Mouse (Mus musculus): ENCODE results near the gene Chn2. TPM values are rescaled to one million over a fixed set of nuclear protein-coding genes. Genes with fewer than 3 reads are reported as not detected.

The Chn2 gene
- polyA plus RNA-seq, 1 experiment from 2014 or later: 26.0 TPM

DNA sequence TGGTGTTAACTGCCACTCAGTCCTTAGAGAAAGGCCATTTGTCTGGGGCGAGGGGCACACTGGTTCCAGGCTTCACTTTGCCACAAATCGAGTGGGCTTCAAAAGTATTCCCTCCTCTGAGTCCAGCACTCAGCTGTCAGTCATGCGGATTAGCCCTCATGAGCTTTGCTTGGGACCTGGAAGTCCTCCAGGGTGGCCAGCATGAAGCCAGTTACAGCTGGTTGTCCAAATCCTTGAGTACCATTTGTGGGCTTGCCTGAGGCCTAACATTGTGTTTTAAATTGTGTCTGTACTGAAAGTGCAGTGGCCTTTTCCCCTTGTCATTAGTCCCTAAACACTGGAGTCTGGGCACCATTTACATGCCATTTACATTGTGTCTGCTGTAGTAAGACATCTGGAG, 101.8 kb downstream of the Chn2 start:
- Histone ChIP-seq H3K4me2 (no peak overlapping the region), H3K9me3 (ENCODE audit: control insufficient read depth, low read length) (no peaks in the 10 kb centered on the region), H3K4me1 (ENCODE audit: control insufficient read depth, insufficient read depth, low read length) (no peaks in the 10 kb centered on the region), H3K36me3 (ENCODE audit: control insufficient read depth, insufficient read depth, low read length) (no peaks in the 10 kb centered on the region), H3K27me3 (ENCODE audit: control insufficient read depth, insufficient read depth, low read length) (no peaks in the 10 kb centered on the region), H3K9ac (ENCODE audit: low read length) (no peak overlapping the region), H3K4me3 (ENCODE audit: low read depth, low read length) (no peak overlapping the region), H3K27ac (ENCODE audit: low read depth, low read length) (no peak overlapping the region)
- ATAC-seq (ENCODE audit: low FRiP score) (no peak), DNase-seq (ENCODE audit: low spot score, missing footprints) (no peak)
- WGBS: 74% methylated on average over 3 of the region's 3 CpGs

- ATAC-seq (ENCODE audit: low FRiP score) (no peak), DNase-seq (ENCODE audit: low spot score, missing footprints) (no peak)
- Histone ChIP-seq H3K4me2 (no peak overlapping the region), H3K9ac (ENCODE audit: low read length) (no peak overlapping the region), H3K4me3 (ENCODE audit: low read depth, low read length) (no peak overlapping the region), H3K36me3 (ENCODE audit: control insufficient read depth, insufficient read depth, low read length) (no peaks in the 10 kb centered on the region), H3K27me3 (ENCODE audit: control insufficient read depth, insufficient read depth, low read length) (no peaks in the 10 kb centered on the region), H3K27ac (ENCODE audit: low read depth, low read length) (no peak overlapping the region), H3K4me1 (ENCODE audit: control insufficient read depth, insufficient read depth, low read length) (no peaks in the 10 kb centered on the region), H3K9me3 (ENCODE audit: control insufficient read depth, low read length) (no peaks in the 10 kb centered on the region)
- 85% methylated on average over 11 of the region's 11 CpGs for WGBS
These were observed 103.7 kb downstream of the Chn2 start for GRCm38 (mm10) chr6:54142848-54143651.

GRCm38 (mm10) chr6:54143652-54143960, 104.3 kb downstream of the Chn2 start:
- H3K27me3 ChIP-seq (ENCODE audit: control insufficient read depth, insufficient read depth, low read length): no peaks in the 10 kb centered on the region
- H3K4me2 ChIP-seq: no peak overlapping the region
- ATAC-seq (ENCODE audit: low FRiP score) (no peak), DNase-seq (ENCODE audit: low spot score, missing footprints) (no peak)
- H3K9ac ChIP-seq (ENCODE audit: low read length): no peak overlapping the region
- no peaks in the 10 kb centered on the region for H3K9me3 ChIP-seq (ENCODE audit: control insufficient read depth, low read length)
- no peak overlapping the region for H3K4me3 ChIP-seq (ENCODE audit: low read depth, low read length)
- 81% methylated on average over 2 of the region's 2 CpGs for WGBS
- H3K36me3 ChIP-seq (ENCODE audit: control insufficient read depth, insufficient read depth, low read length): no peaks in the 10 kb centered on the region
- no peak overlapping the region for H3K27ac ChIP-seq (ENCODE audit: low read depth, low read length)
- H3K4me1 ChIP-seq (ENCODE audit: control insufficient read depth, insufficient read depth, low read length): no peaks in the 10 kb centered on the region

DNA sequence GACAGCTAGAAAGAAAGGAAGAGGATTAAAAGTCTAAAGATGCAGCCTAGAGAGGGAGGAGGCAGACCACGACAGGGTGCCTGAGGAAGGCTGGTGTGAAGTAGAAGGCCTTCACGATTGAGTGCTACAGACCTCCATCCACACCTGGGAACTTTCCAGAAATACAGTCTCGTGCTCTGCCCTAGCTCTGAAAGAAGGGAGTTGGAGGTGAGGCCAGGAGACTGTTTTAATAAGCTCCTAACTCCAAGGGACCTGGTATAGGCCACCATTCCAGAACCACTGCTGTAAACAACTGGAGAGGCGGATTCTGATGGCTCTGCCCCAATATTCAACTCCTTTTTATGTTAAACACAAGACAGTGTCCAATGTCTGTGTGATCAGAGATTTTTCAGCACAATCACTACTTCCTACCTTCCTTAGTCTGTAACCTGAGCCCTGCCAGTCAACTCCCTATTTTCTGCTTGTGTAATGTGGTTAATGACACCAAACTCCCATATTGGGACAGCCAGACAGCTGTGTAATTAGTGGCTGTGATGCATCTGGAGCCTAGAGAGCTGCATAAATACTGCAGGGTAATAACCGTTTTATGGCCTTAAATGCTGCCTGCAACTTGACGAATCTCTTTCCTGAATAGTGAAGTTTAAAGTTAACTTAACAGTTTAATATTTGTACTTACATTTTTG, 109.6 kb downstream of the Chn2 start:
- H3K4me1 ChIP-seq (ENCODE audit: control insufficient read depth, insufficient read depth, low read length): no peaks in the 10 kb centered on the region

GRCm38 (mm10) chr6:54150821-54151220, 111.5 kb downstream of the Chn2 start:
- 89% methylated on average over 5 of the region's 5 CpGs for WGBS
- Histone ChIP-seq H3K36me3 (ENCODE audit: control insufficient read depth, insufficient read depth, low read length) (no peaks in the 10 kb centered on the region), H3K4me3 (ENCODE audit: low read depth, low read length) (no peak overlapping the region), H3K4me1 (ENCODE audit: control insufficient read depth, insufficient read depth, low read length) (no peaks in the 10 kb centered on the region; the same call in 1 of the 2 replicates), H3K4me2 (no peak overlapping the region), H3K27ac (ENCODE audit: low read depth, low read length) (no peak overlapping the region), H3K27me3 (ENCODE audit: control insufficient read depth, insufficient read depth, low read length) (no peaks in the 10 kb centered on the region), H3K9me3 (ENCODE audit: control insufficient read depth, low read length) (no peaks in the 10 kb centered on the region), H3K9ac (ENCODE audit: low read length) (no peak overlapping the region)
- ATAC-seq (ENCODE audit: low FRiP score) (no peak), DNase-seq (ENCODE audit: low spot score, missing footprints) (no peak)

More for the DNA sequence above, 109.6 kb downstream of the Chn2 start:
- Histone ChIP-seq H3K27me3 (ENCODE audit: control insufficient read depth, insufficient read depth, low read length) (no peaks in the 10 kb centered on the region), H3K27ac (ENCODE audit: low read depth, low read length) (no peak overlapping the region), H3K9ac (ENCODE audit: low read length) (no peak overlapping the region), H3K9me3 (ENCODE audit: control insufficient read depth, low read length) (no peaks in the 10 kb centered on the region), H3K36me3 (ENCODE audit: control insufficient read depth, insufficient read depth, low read length) (no peaks in the 10 kb centered on the region), H3K4me2 (no peak overlapping the region), H3K4me3 (ENCODE audit: low read depth, low read length) (no peak overlapping the region)
- DNase-seq (ENCODE audit: low spot score, missing footprints): no peak
- no peak for ATAC-seq (ENCODE audit: low FRiP score)
- 68% methylated on average over 6 of the region's 6 CpGs for WGBS

DNA sequence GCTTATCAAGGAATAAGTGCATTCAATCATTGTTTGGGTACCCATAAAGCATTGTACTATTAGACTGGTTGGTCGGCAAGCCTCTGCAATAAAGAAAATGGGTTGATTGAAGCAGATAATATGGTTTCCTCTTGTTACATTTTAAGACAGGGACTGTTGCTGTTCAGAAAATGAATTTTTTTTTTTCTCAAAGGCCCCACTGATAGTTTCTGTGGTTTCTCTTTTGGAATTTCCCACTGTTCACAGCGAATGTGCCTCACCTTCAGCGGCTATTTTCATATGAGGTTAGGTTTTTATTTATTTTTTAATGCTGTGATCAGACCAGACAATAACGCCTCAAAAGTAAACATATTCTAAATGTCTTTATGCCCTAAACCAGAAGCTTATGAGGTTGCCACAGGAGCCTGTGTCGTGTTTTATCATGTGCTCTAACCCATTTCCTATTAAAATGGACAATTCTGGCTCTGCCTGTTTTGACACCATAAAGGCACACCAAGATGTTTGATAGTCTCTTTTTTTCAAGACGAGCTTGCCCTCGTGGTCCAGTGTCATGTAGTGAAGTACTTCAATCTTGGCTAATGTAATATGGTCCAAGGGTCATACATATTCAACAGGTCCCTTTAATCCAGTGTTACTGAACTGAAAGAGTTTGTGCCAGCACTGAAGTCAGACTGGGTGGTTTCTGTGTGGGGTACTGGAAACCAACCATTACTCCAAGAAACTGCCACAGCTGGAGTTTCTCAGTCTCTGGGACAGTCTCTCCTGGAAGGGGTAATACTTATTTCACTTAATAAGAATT, 112.3 kb downstream of the Chn2 start:
- no peaks in the 10 kb centered on the region for H3K27me3 ChIP-seq (ENCODE audit: control insufficient read depth, insufficient read depth, low read length)
- H3K9ac ChIP-seq (ENCODE audit: low read length): no peak overlapping the region
- H3K36me3 ChIP-seq (ENCODE audit: control insufficient read depth, insufficient read depth, low read length): no peaks in the 10 kb centered on the region
- no peak for DNase-seq (ENCODE audit: low spot score, missing footprints)
- no peaks in the 10 kb centered on the region for H3K9me3 ChIP-seq (ENCODE audit: control insufficient read depth, low read length)
- no peak overlapping the region for H3K4me3 ChIP-seq (ENCODE audit: low read depth, low read length)
- no peak for ATAC-seq (ENCODE audit: low FRiP score)
- H3K27ac ChIP-seq (ENCODE audit: low read depth, low read length): no peak overlapping the region
- H3K4me2 ChIP-seq: no peak overlapping the region
- WGBS: 76% methylated on average over 7 of the region's 7 CpGs
- H3K4me1 ChIP-seq (ENCODE audit: control insufficient read depth, insufficient read depth, low read length): no peaks in the 10 kb centered on the region; the same call in 1 of the 2 replicates

GRCm38 (mm10) chr6:54157097-54157496, 117.7 kb downstream of the Chn2 start:
- Histone ChIP-seq H3K4me1 (ENCODE audit: control insufficient read depth, insufficient read depth, low read length) (no peaks in the 10 kb centered on the region; the same call in 1 of the 2 replicates), H3K27me3 (ENCODE audit: control insufficient read depth, insufficient read depth, low read length) (no peaks in the 10 kb centered on the region), H3K4me3 (ENCODE audit: low read depth, low read length) (no peak overlapping the region), H3K9ac (ENCODE audit: low read length) (no peak overlapping the region), H3K27ac (ENCODE audit: low read depth, low read length) (no peak overlapping the region), H3K9me3 (ENCODE audit: control insufficient read depth, low read length) (no peaks in the 10 kb centered on the region), H3K4me2 (no peak overlapping the region), H3K36me3 (ENCODE audit: control insufficient read depth, insufficient read depth, low read length) (no peaks in the 10 kb centered on the region)
- ATAC-seq (ENCODE audit: low FRiP score) (no peak), DNase-seq (ENCODE audit: low spot score, missing footprints) (peak; percentile 53)
- 88% methylated on average over 2 of the region's 2 CpGs for WGBS

DNA sequence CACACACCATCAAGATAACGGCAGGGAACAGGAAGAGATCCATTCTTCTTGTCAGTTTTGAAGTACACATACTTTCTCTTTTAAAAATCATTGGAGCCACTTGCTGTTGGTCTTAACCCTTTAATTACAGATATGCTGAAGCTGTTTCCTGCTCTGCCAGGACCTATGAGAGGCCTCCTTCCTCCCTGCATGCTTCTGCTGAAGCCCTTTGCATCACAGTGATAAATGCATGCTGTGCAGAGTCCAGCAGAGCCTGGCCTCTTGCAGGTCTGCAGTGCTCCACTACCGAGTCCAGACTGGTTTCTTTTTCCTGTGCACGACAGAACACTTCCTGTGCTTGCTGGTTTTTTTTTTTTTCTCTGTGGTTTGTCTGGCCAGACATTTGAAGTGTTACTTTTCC, 119.0 kb downstream of the Chn2 start:
- H3K27ac ChIP-seq (ENCODE audit: low read depth, low read length): no peak overlapping the region
- ATAC-seq (ENCODE audit: low FRiP score) (no peak), DNase-seq (ENCODE audit: low spot score, missing footprints) (peak; percentile 57)
- H3K4me3 ChIP-seq (ENCODE audit: low read depth, low read length): no peak overlapping the region
- no peaks in the 10 kb centered on the region for H3K36me3 ChIP-seq (ENCODE audit: control insufficient read depth, insufficient read depth, low read length)
- WGBS: 68% methylated on average over 3 of the region's 3 CpGs
- H3K4me2 ChIP-seq: no peak overlapping the region
- no peaks in the 10 kb centered on the region for H3K27me3 ChIP-seq (ENCODE audit: control insufficient read depth, insufficient read depth, low read length)
- no peaks in the 10 kb centered on the region; the same call in 1 of the 2 replicates for H3K4me1 ChIP-seq (ENCODE audit: control insufficient read depth, insufficient read depth, low read length)
- H3K9me3 ChIP-seq (ENCODE audit: control insufficient read depth, low read length): no peaks in the 10 kb centered on the region
- H3K9ac ChIP-seq (ENCODE audit: low read length): no peak overlapping the region

GRCm38 (mm10) chr6:54160677-54161076, 121.3 kb downstream of the Chn2 start:
- H3K36me3 ChIP-seq (ENCODE audit: control insufficient read depth, insufficient read depth, low read length): no peaks in the 10 kb centered on the region
- H3K4me1 ChIP-seq (ENCODE audit: control insufficient read depth, insufficient read depth, low read length): no peaks in the 10 kb centered on the region; the same call in 1 of the 2 replicates
- WGBS: 92% methylated on average over 3 of the region's 3 CpGs
- H3K27me3 ChIP-seq (ENCODE audit: control insufficient read depth, insufficient read depth, low read length): no peaks in the 10 kb centered on the region
- no peaks in the 10 kb centered on the region for H3K9me3 ChIP-seq (ENCODE audit: control insufficient read depth, low read length)
- H3K9ac ChIP-seq (ENCODE audit: low read length): no peak overlapping the region
- H3K27ac ChIP-seq (ENCODE audit: low read depth, low read length): no peak overlapping the region
- no peak for ATAC-seq (ENCODE audit: low FRiP score)
- no peak overlapping the region for H3K4me2 ChIP-seq
- DNase-seq (ENCODE audit: low spot score, missing footprints): no peak
- H3K4me3 ChIP-seq (ENCODE audit: low read depth, low read length): no peak overlapping the region

All from midbrain, embryonic 11.5 days (tissue).